Mouse (Mus musculus) olfactory bulb, adult 2 months (tissue): ENCODE measurements around the gene Wdr45b.

Experiments used
- CTCF ChIP-seq: fragments of 200-500 bp; IDR thresholded peaks from 2 replicates; pipeline ENCODE4 v1.5.1; 2012; ENCODE audit warnings: low read depth, mild to moderate bottlenecking, low read length, moderate library complexity; ENCODE audit not compliant: insufficient read depth
- POLR2A ChIP-seq: fragments of 200-500 bp; IDR thresholded peaks from 2 replicates; pipeline ENCODE4 v1.6.1; 2012; ENCODE audit warnings: mild to moderate bottlenecking, low read depth, low read length, moderate library complexity; ENCODE audit not compliant: insufficient read depth

GRCm38 (mm10) chr11:121368731-121369130 is 14.5 kb upstream of the Wdr45b start:
- TF ChIP-seq POLR2A (no peak), CTCF (no peak)
